Mouse (Mus musculus) thymus, adult 2 months (tissue): ENCODE data around the gene Fam151b.

Source experiments
- CTCF ChIP-seq: fragments of 200-500 bp; IDR thresholded peaks from 2 replicates; pipeline ENCODE4 v1.5.1; 2012; ENCODE audit warnings: mild to moderate bottlenecking, control low read depth, low read length, moderate library complexity, borderline replicate concordance; ENCODE audit not compliant: control insufficient read depth, poor library complexity, insufficient read depth; ENCODE audit errors: extremely low read depth
- POLR2A ChIP-seq: fragments of 200-500 bp; IDR thresholded peaks from 2 replicates; pipeline ENCODE4 v1.6.1; 2012; ENCODE audit warnings: mild to moderate bottlenecking, low read length, control low read depth, moderate library complexity; ENCODE audit not compliant: control insufficient read depth, poor library complexity, insufficient read depth; ENCODE audit errors: extremely low read depth

- TF ChIP-seq POLR2A (no peak), CTCF (no peak)
Measured at GRCm38 (mm10) chr13:92504871-92505270, 21.1 kb upstream of the Fam151b start.
